Mouse (Mus musculus) G1E (cell line): ENCODE measurements around the gene Robo2.

Experiments
- CTCF ChIP-seq: IDR thresholded peaks from 2 replicates; pipeline ENCODE4 v1.5.1; 2012; ENCODE audit warnings: low read depth, low read length, inconsistent platforms, mixed read lengths
- GATA1 ChIP-seq: IDR thresholded peaks from 2 replicates; pipeline ENCODE4 v1.6.1; 2012; ENCODE audit warnings: borderline replicate concordance, low read length, inconsistent platforms, mixed read lengths
- GATA2 ChIP-seq: IDR thresholded peaks from 2 replicates; pipeline ENCODE4 v1.6.1; 2012; ENCODE audit warnings: low read depth, low read length, inconsistent platforms, borderline replicate concordance
- POLR2AphosphoS5 ChIP-seq: IDR thresholded peaks from 2 replicates; pipeline ENCODE4 v1.6.1; 2012; ENCODE audit warnings: low read depth, low read length, inconsistent platforms; ENCODE audit not compliant: insufficient replicate concordance
- TAL1 ChIP-seq: conservative IDR thresholded peaks from 2 replicates; pipeline ENCODE4 v1.6.1; 2012; ENCODE audit warnings: low read depth, low read length, inconsistent platforms, mixed read lengths

DNA sequence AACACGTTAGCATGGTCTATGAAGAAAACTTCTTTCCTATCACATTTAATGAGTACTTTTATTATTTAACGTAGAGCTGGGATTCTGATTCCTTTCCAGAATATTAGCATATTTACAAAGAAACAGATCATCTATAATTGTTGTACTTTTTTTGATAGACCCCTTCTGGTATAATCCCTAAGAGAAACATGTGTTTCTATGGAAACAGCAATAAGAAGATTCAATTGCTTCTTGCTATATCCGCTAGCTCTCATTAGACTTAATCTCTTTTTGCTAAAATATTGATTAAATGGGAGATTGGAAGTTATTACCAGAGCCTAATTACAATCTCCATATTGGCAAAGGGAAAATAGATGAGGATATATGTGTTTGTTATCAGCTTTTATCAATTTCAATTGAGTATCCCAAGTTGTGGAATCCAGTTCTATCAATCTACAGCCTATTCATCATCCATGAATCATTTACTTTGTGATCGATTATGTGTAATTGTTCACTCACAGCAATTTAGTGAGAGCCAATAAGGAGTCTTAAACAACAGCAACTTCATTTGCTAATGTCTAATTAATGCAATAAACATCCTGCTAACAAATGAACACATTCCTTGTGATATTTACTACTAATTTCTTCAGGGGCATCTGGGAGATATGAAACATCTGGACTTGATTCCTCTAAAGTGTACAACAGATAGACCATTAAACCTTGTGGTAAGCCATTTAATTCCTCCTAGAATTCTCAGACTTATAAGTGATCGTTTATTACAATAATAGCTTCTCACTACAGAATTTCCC, 472.0 kb downstream of the Robo2 start:
- TF ChIP-seq CTCF (no peak), TAL1 (no peak), GATA1 (no peak), POLR2AphosphoS5 (no peak), GATA2 (no peak)
